Mouse (Mus musculus) myocyte (in vitro differentiated cells): ENCODE results near the gene Olfr380. TPM values are rescaled to one million over a fixed set of nuclear protein-coding genes. Genes with fewer than 3 reads are reported as not detected.

Source experiments
- H3K27me3 ChIP-seq: one replicate; pipeline ENCODE4 v1.6.1; 2011; ENCODE audit not compliant: control insufficient read depth, insufficient read depth, insufficient read length
- H3K36me3 ChIP-seq: one replicate; pipeline ENCODE4 v1.6.1; 2011; ENCODE audit not compliant: control insufficient read depth, insufficient read depth
- H3K4me2 ChIP-seq: one replicate; pipeline ENCODE4 v1.6.1; 2011; ENCODE audit warnings: low read depth, control low read depth
- H3K4me3 ChIP-seq: one replicate; pipeline ENCODE4 v1.5.1; 2011; ENCODE audit warnings: mild to moderate bottlenecking, control low read depth, moderate library complexity
- H3K79me2 ChIP-seq: one replicate; pipeline ENCODE4 v1.6.1; 2011; ENCODE audit not compliant: control insufficient read depth, insufficient read depth
- H3ac ChIP-seq: one replicate; pipeline ENCODE4 v1.6.1; 2011; ENCODE audit not compliant: control insufficient read depth, insufficient read length
- CEBPB ChIP-seq: IDR thresholded peaks from 2 replicates; pipeline ENCODE4 v1.6.1; 2011; ENCODE audit warnings: mild to moderate bottlenecking, moderate library complexity; ENCODE audit not compliant: poor library complexity, insufficient read depth, severe bottlenecking
- E2F4 ChIP-seq: IDR thresholded peaks from one replicate; pipeline ENCODE4 v1.6.1; 2011; ENCODE audit warnings: mild to moderate bottlenecking, control low read depth, moderate library complexity; ENCODE audit not compliant: insufficient read depth
- MAX ChIP-seq: IDR thresholded peaks from one replicate; pipeline ENCODE4 v1.6.1; 2011; ENCODE audit warnings: low read depth, mild to moderate bottlenecking, control low read depth
- MYOD1 ChIP-seq, 3 experiments: IDR thresholded peaks; one replicate each; pipeline ENCODE4 v1.6.1; 2011; ENCODE audit warnings: control low read depth in 2 of 3, low read depth in 2 of 3, mild to moderate bottlenecking in 2 of 3, moderate library complexity in 1 of 3; ENCODE audit not compliant: insufficient read length in 2 of 3, control insufficient read depth in 1 of 3
- MYOG ChIP-seq, 3 experiments: IDR thresholded peaks; one replicate each; pipeline ENCODE4 v1.6.1; 2011; ENCODE audit warnings: control low read depth in 2 of 3, low read depth in 2 of 3, mild to moderate bottlenecking in 2 of 3; ENCODE audit not compliant: insufficient read length in 2 of 3, control insufficient read depth in 1 of 3, insufficient read depth in 1 of 3
- POLR2A ChIP-seq: IDR thresholded peaks from one replicate; pipeline ENCODE4 v1.6.1; 2011; ENCODE audit warnings: low read depth, mild to moderate bottlenecking, control low read depth, moderate library complexity; ENCODE audit not compliant: insufficient read length
- POLR2AphosphoS2 ChIP-seq: IDR thresholded peaks from one replicate; pipeline ENCODE4 v1.6.1; 2011; ENCODE audit warnings: low read depth, control low read depth; ENCODE audit not compliant: insufficient read length
- REST ChIP-seq: IDR thresholded peaks from one replicate; pipeline ENCODE4 v1.6.1; 2011; ENCODE audit warnings: mild to moderate bottlenecking, control low read depth, moderate library complexity; ENCODE audit not compliant: insufficient read depth, insufficient read length
- SRF ChIP-seq: IDR thresholded peaks from one replicate; pipeline ENCODE4 v1.6.1; 2011; ENCODE audit warnings: low read depth; ENCODE audit not compliant: control insufficient read depth, insufficient read length
- TCF12 ChIP-seq: IDR thresholded peaks from one replicate; pipeline ENCODE4 v1.6.1; 2011; ENCODE audit warnings: mild to moderate bottlenecking, control low read depth; ENCODE audit not compliant: poor library complexity, insufficient read depth, severe bottlenecking
- TCF3 ChIP-seq: IDR thresholded peaks from one replicate; pipeline ENCODE4 v1.6.1; 2011; ENCODE audit warnings: low read depth, control low read depth; ENCODE audit not compliant: insufficient read length
- USF1 ChIP-seq: IDR thresholded peaks from one replicate; pipeline ENCODE4 v1.6.1; 2011; ENCODE audit warnings: low read depth, mild to moderate bottlenecking, control low read depth, moderate library complexity
- polyA plus RNA-seq: library from polyadenylated mRNA; unstranded; fragments of >200 nt; fragmentation: generic; extraction: Trizol; gene quantifications from one replicate; pipeline ENCODE4 v1.2.1, GENCODE M21; 2012; ENCODE audit warnings: missing spikeins

Olfr380 gene
- polyA plus RNA-seq = not detected

DNA sequence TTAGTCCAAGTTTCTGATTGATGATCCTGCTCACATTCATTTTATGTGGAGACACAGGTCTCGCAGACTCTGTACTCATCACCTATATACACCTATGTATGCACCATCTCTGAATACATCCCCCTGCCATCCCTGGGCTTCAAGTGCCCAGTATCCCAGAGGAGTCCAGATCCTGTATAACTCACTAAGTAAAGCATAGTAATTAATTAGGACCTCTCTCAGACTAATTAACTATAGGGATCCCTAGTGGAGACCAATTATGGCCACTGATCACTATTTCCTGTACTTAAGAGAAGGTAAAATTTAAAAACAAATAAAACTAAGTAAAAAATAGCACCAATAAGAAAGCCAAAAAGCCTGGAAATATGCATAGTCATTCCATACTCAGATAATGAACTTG, at the start of gene Olfr380:
Gene Olfr380 (minus strand): TSS at position 101 of the 400 bp plus-strand sequence.
- no peaks in the 10 kb centered on the region for H3K36me3 ChIP-seq
- no peak within 1 kb of the TSS for H3K4me2 ChIP-seq
- no peak within 1 kb of the TSS for H3ac ChIP-seq
- no peak within 1 kb of the TSS for H3K4me3 ChIP-seq
- TF ChIP-seq TCF3 (no peak), POLR2AphosphoS2 (no peak), MYOG (IDR thresholded peaks at IDR 0.05; ENCODE audit: control insufficient read depth in 1 of 3, insufficient read depth in 1 of 3, insufficient read length in 2 of 3, low read depth in 2 of 3) (no peak), SRF (no peak), CEBPB (no peak), USF1 (no peak), TCF12 (no peak)
- no peaks in the 10 kb centered on the region for H3K79me2 ChIP-seq
- H3K27me3 ChIP-seq = no peaks in the 10 kb centered on the region

DNA sequence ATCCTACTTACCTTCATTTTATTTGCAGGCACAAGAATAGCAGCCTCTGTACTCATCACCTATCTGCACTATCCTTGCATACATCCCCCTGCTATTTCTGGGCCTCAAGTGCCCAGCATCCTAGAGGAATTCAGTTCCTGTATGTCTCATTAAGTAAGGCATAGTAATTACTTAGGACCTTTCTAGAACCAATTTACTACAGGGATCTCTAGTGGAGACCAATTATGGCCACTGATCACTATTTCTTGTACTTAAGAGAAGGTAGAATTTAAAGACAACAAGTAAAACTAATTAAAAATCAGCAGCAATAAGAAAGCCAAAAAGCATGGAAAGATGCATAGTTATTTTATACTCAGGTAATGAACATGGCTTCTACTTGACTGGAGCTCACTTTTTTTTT, 34.2 kb upstream of the Olfr380 start, which contains the start of gene Olfr381:
Gene Olfr381 (minus strand): TSS at position 101 of the 400 bp plus-strand sequence.
- Histone ChIP-seq H3K27me3 (no peaks in the 10 kb centered on the region), H3ac (no peak within 1 kb of the TSS), H3K4me2 (no peak within 1 kb of the TSS), H3K79me2 (no peaks in the 10 kb centered on the region), H3K36me3 (no peaks in the 10 kb centered on the region), H3K4me3 (no peak within 1 kb of the TSS)
- no peak for TF ChIP-seq TCF3
- TF ChIP-seq TCF12 = no peak
- no peak for TF ChIP-seq MYOG (IDR thresholded peaks at IDR 0.05; ENCODE audit: control insufficient read depth in 1 of 3, insufficient read depth in 1 of 3, insufficient read length in 2 of 3, low read depth in 2 of 3)
- no peak for TF ChIP-seq E2F4
- no peak for TF ChIP-seq MYOD1 (IDR thresholded peaks at IDR 0.05; ENCODE audit: control insufficient read depth in 1 of 3, insufficient read length in 2 of 3, low read depth in 2 of 3)
- TF ChIP-seq CEBPB = no peak
- no peak for TF ChIP-seq USF1
- no peak for TF ChIP-seq SRF
- TF ChIP-seq POLR2A = no peak

DNA sequence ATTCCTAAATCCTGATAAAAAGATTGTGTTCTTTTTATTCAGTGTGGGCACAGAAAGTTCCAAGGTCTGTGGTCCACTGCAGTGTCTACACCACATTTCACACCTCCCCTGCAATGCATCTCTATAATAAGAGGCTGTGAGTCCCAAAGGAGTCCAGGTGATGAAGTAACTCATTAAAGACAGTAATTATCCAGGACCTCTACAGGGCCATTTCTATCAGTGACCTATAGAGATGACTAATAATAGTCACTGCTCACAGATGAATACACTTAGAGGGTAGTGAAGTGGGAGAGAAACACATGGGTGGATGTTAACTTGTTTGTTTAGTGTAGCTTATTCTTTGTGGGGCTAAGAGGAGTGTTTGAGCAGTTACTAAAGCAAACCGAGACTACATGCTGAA, 28.9 kb downstream of the Olfr380 start, which contains the start of gene Olfr378:
Gene Olfr378 (minus strand): TSS at position 101 of the 400 bp plus-strand sequence.
- no peak within 1 kb of the TSS for H3ac ChIP-seq
- H3K79me2 ChIP-seq = no peaks in the 10 kb centered on the region
- no peak for TF ChIP-seq SRF
- no peak for TF ChIP-seq MAX
- no peak for TF ChIP-seq MYOD1 (IDR thresholded peaks at IDR 0.05; ENCODE audit: control insufficient read depth in 1 of 3, insufficient read length in 2 of 3, low read depth in 2 of 3)
- no peak for TF ChIP-seq TCF3
- no peak for TF ChIP-seq USF1
- no peak for TF ChIP-seq TCF12
- TF ChIP-seq MYOG (IDR thresholded peaks at IDR 0.05; ENCODE audit: control insufficient read depth in 1 of 3, insufficient read depth in 1 of 3, insufficient read length in 2 of 3, low read depth in 2 of 3) = no peak
- no peak for TF ChIP-seq CEBPB
- no peak for TF ChIP-seq POLR2AphosphoS2
- TF ChIP-seq POLR2A = no peak
- TF ChIP-seq E2F4 = no peak
- no peak for TF ChIP-seq REST
- H3K4me3 ChIP-seq = no peak within 1 kb of the TSS
- no peaks in the 10 kb centered on the region for H3K27me3 ChIP-seq
- H3K36me3 ChIP-seq = no peaks in the 10 kb centered on the region
- no peak within 1 kb of the TSS for H3K4me2 ChIP-seq

Other genes with a start within 250 kb of the Olfr380 start
- gene Trpv1, start 223.2 kb downstream of the Olfr380 start, polyA plus RNA-seq = 0.17 TPM
- 0.05 TPM for gene Trpv3, start 190.1 kb downstream of the Olfr380 start, polyA plus RNA-seq
- gene Aspa, start 127.9 kb downstream of the Olfr380 start, polyA plus RNA-seq = 5.3 TPM
- gene Gm49340, start 127.8 kb downstream of the Olfr380 start, polyA plus RNA-seq = not detected
- not detected for gene Spata22, start 127.8 kb downstream of the Olfr380 start, polyA plus RNA-seq
- gene Olfr20, start 106.7 kb downstream of the Olfr380 start, polyA plus RNA-seq = not detected
- gene Olfr376, start 86.3 kb downstream of the Olfr380 start, polyA plus RNA-seq = not detected
- gene Olfr1, start 57.9 kb downstream of the Olfr380 start, polyA plus RNA-seq = not detected
- not detected for gene Olfr378, start 29.0 kb downstream of the Olfr380 start, polyA plus RNA-seq
- not detected for gene Olfr381, start 34.1 kb upstream of the Olfr380 start, polyA plus RNA-seq
- not detected for gene Olfr382, start 59.7 kb upstream of the Olfr380 start, polyA plus RNA-seq
- not detected for gene Olfr385, start 135.5 kb upstream of the Olfr380 start, polyA plus RNA-seq
- not detected for gene Olfr384, start 141.1 kb upstream of the Olfr380 start, polyA plus RNA-seq
- gene Zfp735, start 231.3 kb upstream of the Olfr380 start, polyA plus RNA-seq = not detected